Mouse (Mus musculus) intestine, embryonic 16.5 days (tissue): ENCODE results near the gene Arhgef5. TPM values are rescaled to one million over a fixed set of nuclear protein-coding genes. Genes with fewer than 3 reads are reported as not detected.

Experiments
- ATAC-seq: fragments of 200-750 bp; cut with Nextera tagmentation; 2 replicates; pipeline ENCODE4 v1.8.0; 2017; ENCODE audit warnings: moderate TSS enrichment, moderate library complexity
- H3K27ac ChIP-seq: fragments of 300-500 bp; sonication (generic); 2 replicates; pipeline ENCODE4 v1.5.1; 2014; ENCODE audit warnings: mild to moderate bottlenecking, low read length
- H3K27me3 ChIP-seq: fragments of 300-500 bp; sonication (generic); replicated peaks from 2 replicates; pipeline ENCODE4 v1.6.1; 2014; ENCODE audit warnings: low read length, control low read depth, mixed read lengths; ENCODE audit not compliant: control insufficient read depth, insufficient read depth
- H3K36me3 ChIP-seq: fragments of 300-500 bp; sonication (generic); 2 replicates; pipeline ENCODE4 v1.6.1; 2014; ENCODE audit warnings: low read length, control low read depth; ENCODE audit not compliant: control insufficient read depth, insufficient read depth
- H3K4me1 ChIP-seq: fragments of 300-500 bp; sonication (generic); 2 replicates; pipeline ENCODE4 v1.6.1; 2014; ENCODE audit warnings: low read length, control low read depth, mixed read lengths; ENCODE audit not compliant: control insufficient read depth, insufficient read depth
- H3K4me2 ChIP-seq: fragments of 300-500 bp; sonication (generic); 2 replicates; pipeline ENCODE4 v1.6.1; 2014; ENCODE audit warnings: low read depth, low read length, control low read depth
- H3K4me3 ChIP-seq: fragments of 300-500 bp; sonication (generic); 2 replicates; pipeline ENCODE4 v1.5.1; 2014; ENCODE audit warnings: mild to moderate bottlenecking, low read length
- H3K9ac ChIP-seq: fragments of 300-500 bp; sonication (generic); 2 replicates; pipeline ENCODE4 v1.6.1; 2014; ENCODE audit warnings: low read depth, low read length
- H3K9me3 ChIP-seq: fragments of 300-500 bp; sonication (generic); 2 replicates; pipeline ENCODE4 v1.6.1; 2016; ENCODE audit warnings: low read length, control low read depth; ENCODE audit not compliant: control insufficient read depth
- WGBS: fragments of 180-500 bp; shearing (Covaris S2); extraction: QIAGEN DNeasy Blood & Tissue Kit; methylation state at CpG from one replicate; pipeline ENCODE4 v1.1.7; 2014; 5-methylcytosine and 5-hydroxymethylcytosine counted together
- polyA plus RNA-seq: library from polyadenylated mRNA; unstranded; fragments of >200 nt; fragmentation: Nextera tagmentation; extraction: Ambion mirVana; gene quantifications from 2 replicates; pipeline ENCODE4 v1.2.1, GENCODE M21; 2015

The Arhgef5 gene
- polyA plus RNA-seq, 1 experiment from 2014 or later = 20.0 TPM

GRCm38 (mm10) chr6:43274123-43274522 is 8.7 kb downstream of the Arhgef5 start:
- no peaks in the 10 kb centered on the region for H3K9me3 ChIP-seq
- H3K9ac ChIP-seq = no peak overlapping the region
- no peak overlapping the region for H3K27ac ChIP-seq
- ATAC-seq = no peak
- H3K4me2 ChIP-seq = no peak overlapping the region
- no peaks in the 10 kb centered on the region for H3K4me1 ChIP-seq
- H3K36me3 ChIP-seq = peaks cover 11% of the 10 kb centered on the region; the same call in 1 of the 2 replicates
- H3K4me3 ChIP-seq = no peak overlapping the region
- no peaks in the 10 kb centered on the region for H3K27me3 ChIP-seq
- WGBS = 88% methylated on average over 4 of the region's 4 CpGs

DNA sequence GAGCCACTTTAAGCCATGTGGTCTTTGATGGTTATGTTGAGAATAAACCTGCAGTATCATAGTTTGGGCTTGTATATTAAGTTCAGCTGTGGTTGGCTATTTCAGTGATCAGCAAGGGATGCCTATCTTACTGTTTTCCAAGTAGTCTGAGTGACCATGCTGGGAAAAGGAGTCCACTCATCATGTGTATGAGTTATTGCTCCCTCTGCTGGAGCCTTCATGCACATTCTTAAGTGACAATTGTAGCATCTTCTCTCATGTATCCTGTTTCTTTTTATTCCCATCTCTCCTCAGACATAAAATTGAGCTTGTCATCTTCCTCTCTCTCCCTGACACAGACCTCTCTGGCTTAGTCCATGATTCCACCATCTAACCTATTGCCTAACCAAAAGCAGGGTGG is 12.9 kb downstream of the Arhgef5 start:
- Histone ChIP-seq H3K4me3 (no peak overlapping the region), H3K9ac (no peak overlapping the region), H3K27me3 (no peaks in the 10 kb centered on the region), H3K9me3 (no peaks in the 10 kb centered on the region), H3K27ac (no peak overlapping the region), H3K36me3 (peaks cover 14% of the 10 kb centered on the region), H3K4me1 (no peaks in the 10 kb centered on the region), H3K4me2 (no peak overlapping the region)
- ATAC-seq = no peak

DNA sequence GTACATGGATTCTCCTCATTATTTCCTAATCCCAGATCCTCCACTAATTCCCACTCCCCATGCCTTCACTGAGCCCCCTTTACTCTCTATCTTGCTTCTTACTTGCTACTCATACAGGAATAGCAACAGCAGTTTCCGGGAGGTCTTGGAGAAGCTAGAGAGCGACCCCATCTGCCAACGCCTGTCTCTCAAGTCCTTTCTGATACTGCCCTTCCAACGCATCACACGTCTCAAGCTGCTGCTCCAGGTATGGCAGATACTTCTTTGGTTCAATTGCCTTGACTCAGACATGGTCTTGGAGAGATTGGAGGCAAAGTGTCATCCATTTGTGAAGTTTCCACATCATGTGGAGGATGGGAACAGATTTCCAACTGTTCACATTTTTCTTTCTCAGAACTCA is 15.1 kb downstream of the Arhgef5 start:
- H3K9me3 ChIP-seq = no peaks in the 10 kb centered on the region
- WGBS = 95% methylated on average over 5 of the region's 5 CpGs
- H3K36me3 ChIP-seq = peaks cover 14% of the 10 kb centered on the region
- no peak overlapping the region for H3K4me2 ChIP-seq
- no peaks in the 10 kb centered on the region for H3K4me1 ChIP-seq
- no peak overlapping the region for H3K27ac ChIP-seq
- no peak for ATAC-seq
- no peak overlapping the region for H3K4me3 ChIP-seq
- no peak overlapping the region for H3K9ac ChIP-seq
- H3K27me3 ChIP-seq = no peaks in the 10 kb centered on the region

DNA sequence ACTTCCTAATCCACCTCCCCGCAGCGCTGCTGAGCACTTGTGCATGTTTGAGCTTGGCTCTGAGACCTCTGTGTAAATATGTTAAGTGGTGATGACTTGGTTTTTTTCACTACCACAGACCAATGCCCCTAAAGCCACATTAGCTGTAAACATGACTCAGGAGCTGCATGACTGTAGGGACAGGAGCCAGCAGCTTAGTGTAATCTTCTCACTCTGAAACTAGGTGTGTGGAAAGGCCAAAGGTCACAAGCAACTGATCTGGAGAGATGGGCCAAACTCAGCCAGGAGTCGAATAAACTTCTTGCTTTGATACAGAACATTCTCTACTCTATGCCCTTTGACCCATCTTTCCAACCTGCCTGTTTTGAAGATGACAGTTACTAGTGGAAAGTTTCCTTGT is 26.7 kb downstream of the Arhgef5 start:
- peak; percentile 87 for ATAC-seq
- H3K4me1 ChIP-seq = peaks cover 27% of the 10 kb centered on the region
- H3K36me3 ChIP-seq = peaks cover 18% of the 10 kb centered on the region
- H3K4me3 ChIP-seq = no peak overlapping the region
- no peak overlapping the region for H3K4me2 ChIP-seq
- no peaks in the 10 kb centered on the region for H3K27me3 ChIP-seq
- 35% methylated on average over 3 of the region's 3 CpGs for WGBS
- no peaks in the 10 kb centered on the region for H3K9me3 ChIP-seq
- H3K9ac ChIP-seq = peak overlapping the region; percentile 29; the same call in 1 of the 2 replicates
- peak overlapping the region; percentile 91 for H3K27ac ChIP-seq

DNA sequence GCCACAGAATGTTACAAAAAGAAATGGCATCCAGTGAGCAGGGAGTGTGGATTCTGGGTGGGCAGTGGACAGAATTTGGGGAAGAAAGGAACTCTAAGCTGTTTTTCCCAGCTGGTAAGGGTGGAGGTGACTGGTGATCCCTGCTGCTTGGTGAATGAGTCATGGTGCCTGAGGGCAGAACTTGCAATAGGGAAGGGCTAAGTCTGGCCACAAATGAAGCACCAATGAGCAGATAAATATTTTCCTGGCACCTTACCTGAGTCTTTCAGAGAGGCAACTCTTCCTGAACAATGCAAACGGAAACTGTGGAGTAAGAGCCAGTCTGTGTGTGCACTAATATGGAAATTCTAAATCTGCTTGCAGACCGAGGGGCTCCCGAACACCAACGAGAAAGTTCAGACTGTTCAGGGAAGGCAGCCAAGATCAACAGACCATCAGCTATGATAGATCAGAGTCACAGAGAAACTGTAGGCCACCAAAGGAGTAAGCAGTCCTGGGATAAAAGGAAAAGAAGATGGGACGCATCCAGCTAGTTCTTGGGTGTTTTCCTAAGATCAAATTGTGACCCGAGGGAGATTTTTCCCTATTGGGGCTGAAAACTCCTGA is 27.2 kb downstream of the Arhgef5 start:
- WGBS = 47% methylated on average over 6 of the region's 6 CpGs
- Histone ChIP-seq H3K4me1 (peaks cover 27% of the 10 kb centered on the region), H3K27ac (peak overlapping the region; percentile 91), H3K27me3 (no peaks in the 10 kb centered on the region), H3K4me3 (no peak overlapping the region), H3K4me2 (no peak overlapping the region), H3K9me3 (no peaks in the 10 kb centered on the region), H3K36me3 (peaks cover 14% of the 10 kb centered on the region), H3K9ac (peak overlapping the region; percentile 29; the same call in 1 of the 2 replicates)
- peak; percentile 85 for ATAC-seq

GRCm38 (mm10) chr6:43293175-43293574 is 27.8 kb downstream of the Arhgef5 start:
- H3K36me3 ChIP-seq = peaks cover 9% of the 10 kb centered on the region
- 63% methylated on average over 7 of the region's 7 CpGs for WGBS
- H3K4me3 ChIP-seq = no peak overlapping the region
- peak; percentile 61 for ATAC-seq
- H3K27me3 ChIP-seq = no peaks in the 10 kb centered on the region
- no peak overlapping the region for H3K4me2 ChIP-seq
- H3K4me1 ChIP-seq = peaks cover 29% of the 10 kb centered on the region
- no peak overlapping the region for H3K9ac ChIP-seq
- peak overlapping the region; percentile 91 for H3K27ac ChIP-seq
- no peaks in the 10 kb centered on the region for H3K9me3 ChIP-seq

DNA sequence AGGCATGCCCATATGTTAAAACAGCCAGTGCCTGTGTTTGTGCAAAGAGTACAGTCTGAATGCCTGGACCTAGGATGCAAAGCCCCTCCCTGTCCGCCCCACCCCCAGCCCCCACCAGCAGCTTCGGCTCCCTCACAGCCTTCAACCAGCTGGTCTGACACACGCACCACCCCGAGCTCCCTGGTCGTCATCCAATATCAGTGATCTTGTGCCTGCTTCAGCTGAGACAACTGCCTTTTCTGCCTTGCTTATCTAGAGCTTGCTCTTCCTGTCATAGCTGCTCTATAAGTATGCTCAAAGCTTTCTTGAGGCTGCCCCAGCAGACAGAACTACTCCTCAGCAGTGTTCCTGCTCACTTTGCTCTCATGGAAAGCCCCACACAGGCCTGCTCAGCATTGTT is 30.5 kb downstream of the Arhgef5 start:
- ATAC-seq = no peak
- Histone ChIP-seq H3K4me3 (no peak overlapping the region), H3K4me2 (no peak overlapping the region), H3K9ac (no peak overlapping the region), H3K4me1 (peaks cover 29% of the 10 kb centered on the region), H3K9me3 (no peaks in the 10 kb centered on the region), H3K36me3 (no peaks in the 10 kb centered on the region), H3K27ac (peak overlapping the region; percentile 35; the same call in 1 of the 2 replicates), H3K27me3 (no peaks in the 10 kb centered on the region)
- WGBS = 14% methylated on average over 5 of the region's 5 CpGs

DNA sequence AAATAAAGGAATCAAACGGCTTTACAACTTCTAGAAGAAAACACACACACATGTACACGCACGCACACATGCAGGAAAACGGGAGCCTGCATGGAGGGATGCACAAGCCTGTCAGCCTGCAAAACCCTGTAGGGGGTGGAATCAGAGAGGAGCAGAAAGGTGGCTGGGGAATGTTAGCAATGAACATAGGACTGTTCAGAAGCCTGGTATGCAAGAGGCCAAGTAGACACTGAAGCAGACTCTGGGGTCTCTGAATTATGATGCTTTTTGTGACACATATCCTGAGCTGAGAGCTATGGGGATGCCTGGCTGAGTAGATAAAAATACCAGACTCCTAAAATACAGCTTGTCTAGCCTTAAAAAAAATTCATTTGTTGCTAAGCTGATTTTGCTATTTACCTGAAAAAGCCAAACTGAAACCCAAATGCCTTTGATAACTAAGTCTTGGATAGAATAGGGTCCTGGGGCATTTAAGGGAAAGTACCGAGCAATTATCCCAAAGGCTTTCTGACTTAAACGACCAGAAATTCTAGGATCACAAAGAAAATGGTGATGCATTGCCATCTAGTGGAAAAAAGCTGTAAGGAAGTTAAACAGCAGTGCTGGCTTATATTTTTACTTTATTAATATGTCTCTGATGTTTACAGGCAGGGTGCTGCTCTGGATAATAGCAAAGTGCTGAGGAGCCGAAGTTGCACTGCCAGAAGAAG is 31.6 kb downstream of the Arhgef5 start:
- no peaks in the 10 kb centered on the region for H3K9me3 ChIP-seq
- H3K9ac ChIP-seq = no peak overlapping the region
- H3K4me3 ChIP-seq = no peak overlapping the region
- no peak overlapping the region for H3K4me2 ChIP-seq
- peaks cover 26% of the 10 kb centered on the region for H3K4me1 ChIP-seq
- H3K36me3 ChIP-seq = no peaks in the 10 kb centered on the region
- no peak; the same call in 1 of the 2 replicates for ATAC-seq
- no peak overlapping the region for H3K27ac ChIP-seq
- no peaks in the 10 kb centered on the region for H3K27me3 ChIP-seq
- 37% methylated on average over 7 of the region's 7 CpGs for WGBS

DNA sequence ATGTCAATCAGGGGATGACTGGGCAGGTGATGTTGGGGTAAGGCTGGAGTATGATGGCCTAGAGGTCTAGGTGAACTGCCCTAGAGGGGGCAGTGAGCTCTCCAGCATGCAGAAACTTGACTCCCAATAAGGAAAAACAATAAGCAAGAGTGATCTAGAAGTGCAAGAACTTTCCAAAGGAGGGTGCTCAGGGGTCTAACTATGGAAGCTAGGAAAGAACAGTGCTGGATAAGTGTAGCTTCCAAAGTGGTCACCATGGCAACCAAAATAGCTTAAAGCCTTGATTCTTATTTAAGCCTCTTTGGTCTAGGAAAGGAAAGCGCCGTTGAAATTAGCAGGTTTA is 32.1 kb downstream of the Arhgef5 start:
- H3K4me3 ChIP-seq = no peak overlapping the region
- no peak overlapping the region for H3K9ac ChIP-seq
- H3K4me2 ChIP-seq = no peak overlapping the region
- H3K36me3 ChIP-seq = no peaks in the 10 kb centered on the region
- ATAC-seq = peak; percentile 10; the same call in 1 of the 2 replicates
- no peaks in the 10 kb centered on the region for H3K27me3 ChIP-seq
- H3K9me3 ChIP-seq = no peaks in the 10 kb centered on the region
- WGBS = 49% methylated on average over 2 of the region's 2 CpGs
- H3K4me1 ChIP-seq = peaks cover 21% of the 10 kb centered on the region
- no peak overlapping the region for H3K27ac ChIP-seq
